14 mouse cellular contexts compared by ENCODE assay signal in genomic region chr10:26639118-26639517, GRCm38 (mm10).
"Had no signal": no experiment of that assay in that cellular context is flagged by ENCODE, and none has a peak within 500 bp of the region (broad histone marks: within the 10 kb centered on the region; RNA-seq: fewer than 3 reads in every experiment).

No protein-coding gene starts in this region.

- ATAC-seq: liver, embryonic 12.5 days had no signal

- H3K4me2 ChIP-seq: kidney, embryonic 15.5 days; limb, embryonic 15.5 days; liver, embryonic 12.5 days; lung, embryonic 14.5 days; midbrain, embryonic 12.5 days had no signal

- H3K27ac ChIP-seq: kidney, embryonic 15.5 days; left cerebral cortex, adult 2 months; limb, embryonic 15.5 days; liver, embryonic 12.5 days; midbrain, embryonic 12.5 days had no signal

- H3K9ac ChIP-seq: kidney, embryonic 15.5 days; limb, embryonic 15.5 days; liver, embryonic 12.5 days; lung, embryonic 14.5 days; midbrain, embryonic 12.5 days had no signal

- DNase-seq: kidney, adult 2 months; kidney, postnatal 14 days; lung, embryonic 14.5 days; lung, postnatal 10 days; lung, postnatal 4 days; right cerebral cortex, postnatal 4 days; spleen, adult 18-20 months; thymus, adult 18-20 months; thymus, postnatal 14 days had no signal

- H3K36me3 ChIP-seq: kidney, embryonic 15.5 days; limb, embryonic 15.5 days; liver, embryonic 12.5 days; midbrain, embryonic 12.5 days had no signal

- H3K4me1 ChIP-seq: kidney, embryonic 15.5 days; limb, embryonic 15.5 days; liver, embryonic 12.5 days; midbrain, embryonic 12.5 days had no signal

- H3K9me3 ChIP-seq: kidney, embryonic 15.5 days; limb, embryonic 15.5 days; liver, embryonic 12.5 days; midbrain, embryonic 12.5 days had no signal

- H3K4me3 ChIP-seq: kidney, embryonic 15.5 days; left cerebral cortex, adult 2 months; limb, embryonic 15.5 days; liver, embryonic 12.5 days; midbrain, embryonic 12.5 days had no signal

- H3K27me3 ChIP-seq: kidney, embryonic 15.5 days; limb, embryonic 15.5 days; liver, embryonic 12.5 days; midbrain, embryonic 12.5 days had no signal
